Mouse (Mus musculus) erythroid progenitor cell, adult 5-6 weeks (primary cell): ENCODE measurements at regions not wholly inside any gene's neighbourhood (a gene's known extent, or its start where the extent isn't known, plus 50 kb on each side); places are given as distances from the start of the nearest gene placed in this dataset.
A peak's percentile ranks its signal among the peaks of the same experiment; 100 is the strongest.
"Not testable (repeated sequence)": the region's sequence is repeated elsewhere in the genome, so short reads cannot be mapped to it uniquely, and the experiment has no call there.

Experiments used
- ATAC-seq: replicated peaks from 2 replicates; pipeline ENCODE4 v1.8.0; 2016; ENCODE audit warnings: moderate number of reproducible peaks, mild to moderate bottlenecking, moderate TSS enrichment, inconsistent platforms; ENCODE audit not compliant: poor library complexity, low FRiP score, severe bottlenecking

- no peak for ATAC-seq
Observed at GRCm38 (mm10) chr12:113992425-113992824, 448.7 kb downstream of the Adam6a start.

GRCm38 (mm10) chr12:113994284-113994683 lies 450.6 kb downstream of the Adam6a start:
- ATAC-seq, result not testable (repeated sequence)

GRCm38 (mm10) chr12:114008491-114008890 lies 464.8 kb downstream of the Adam6a start:
- not testable (repeated sequence) for ATAC-seq

GRCm38 (mm10) chr12:114009391-114009790 lies 465.7 kb downstream of the Adam6a start:
- no peak for ATAC-seq

GRCm38 (mm10) chr12:114012860-114013259 lies 469.2 kb downstream of the Adam6a start:
- ATAC-seq, result not testable (repeated sequence)

GRCm38 (mm10) chr12:114037011-114037410 lies 493.3 kb downstream of the Adam6a start:
- ATAC-seq, result not testable (repeated sequence)

- peak; percentile 30; the same call in 1 of the 2 replicates for ATAC-seq
Observed at GRCm38 (mm10) chr12:114047991-114048390, 504.3 kb downstream of the Adam6a start.

GRCm38 (mm10) chr12:114053341-114053740 lies 509.6 kb downstream of the Adam6a start:
- no peak for ATAC-seq

- no peak for ATAC-seq
Observed at GRCm38 (mm10) chr12:114059615-114060014, 515.9 kb downstream of the Adam6a start.

GRCm38 (mm10) chr12:114067166-114067565 lies 523.5 kb downstream of the Adam6a start:
- ATAC-seq, result no peak

GRCm38 (mm10) chr12:114108731-114109130 lies 565.0 kb downstream of the Adam6a start:
- not testable (repeated sequence) for ATAC-seq

- ATAC-seq, result no peak
Observed at GRCm38 (mm10) chr12:114134897-114135296, 591.2 kb downstream of the Adam6a start.

GRCm38 (mm10) chr12:114148779-114149178 lies 605.1 kb downstream of the Adam6a start:
- no peak for ATAC-seq

- ATAC-seq, result no peak
Observed at GRCm38 (mm10) chr12:114172305-114172704, 628.6 kb downstream of the Adam6a start.

- no peak for ATAC-seq
Observed at GRCm38 (mm10) chr12:114199521-114199920, 655.8 kb downstream of the Adam6a start.

GRCm38 (mm10) chr12:114222541-114222940 lies 678.8 kb downstream of the Adam6a start:
- ATAC-seq, result no peak
